Mouse (Mus musculus) layer of hippocampus, adult 9-11 months (tissue): ENCODE data around the gene Tspan4.

ENCODE experiments used
- DNase-seq: peaks from one replicate; pipeline ENCODE4 v3.0.0; 2022

Tspan4 gene

DNA sequence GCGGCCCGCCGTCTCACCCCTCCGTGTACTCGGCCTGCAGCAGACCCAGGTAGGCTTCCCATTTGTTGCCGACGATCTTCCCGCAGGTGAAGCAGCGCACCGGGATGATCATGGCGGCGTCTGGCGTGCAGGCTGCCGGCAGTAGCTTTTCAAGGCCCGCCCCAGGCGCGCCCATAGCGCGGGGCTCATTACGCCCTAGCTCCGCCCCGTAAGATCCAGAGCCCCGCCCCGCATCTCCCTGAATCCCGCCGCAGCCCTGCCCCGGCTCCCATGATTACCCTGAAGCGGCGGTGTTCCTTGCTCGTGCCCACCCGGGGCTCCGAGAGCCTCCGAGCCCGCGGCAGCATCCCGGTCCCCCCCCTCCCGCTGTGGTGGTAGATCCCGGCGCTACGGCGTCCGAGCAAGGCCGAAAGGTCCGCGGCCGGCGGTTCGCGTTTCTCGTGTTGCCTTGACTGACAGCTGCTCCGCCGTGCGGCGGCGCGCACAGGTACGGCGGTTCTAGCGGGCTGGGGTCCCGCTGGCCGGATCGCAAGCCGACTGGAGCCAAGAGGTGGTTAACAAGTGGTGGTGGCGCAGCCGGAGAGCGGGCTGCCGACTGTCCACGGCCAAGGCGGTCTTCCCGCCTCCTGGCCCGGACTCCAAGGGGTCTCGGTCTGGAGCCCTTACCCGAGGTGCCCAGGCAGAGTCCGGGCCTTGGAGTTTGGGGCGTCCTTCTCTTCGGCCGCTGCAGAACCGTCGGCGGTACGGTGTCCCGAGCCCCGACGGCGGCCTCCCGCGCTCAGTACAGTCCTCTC is at the start of gene Tspan4, which contains the start of gene Polr2l:
TSS of gene Tspan4 (plus strand) at position 230 of the 794 bp plus-strand sequence.
TSS of gene Polr2l (minus strand) at position 122 of the 794 bp plus-strand sequence.
- peak; percentile 79 for DNase-seq

DNA sequence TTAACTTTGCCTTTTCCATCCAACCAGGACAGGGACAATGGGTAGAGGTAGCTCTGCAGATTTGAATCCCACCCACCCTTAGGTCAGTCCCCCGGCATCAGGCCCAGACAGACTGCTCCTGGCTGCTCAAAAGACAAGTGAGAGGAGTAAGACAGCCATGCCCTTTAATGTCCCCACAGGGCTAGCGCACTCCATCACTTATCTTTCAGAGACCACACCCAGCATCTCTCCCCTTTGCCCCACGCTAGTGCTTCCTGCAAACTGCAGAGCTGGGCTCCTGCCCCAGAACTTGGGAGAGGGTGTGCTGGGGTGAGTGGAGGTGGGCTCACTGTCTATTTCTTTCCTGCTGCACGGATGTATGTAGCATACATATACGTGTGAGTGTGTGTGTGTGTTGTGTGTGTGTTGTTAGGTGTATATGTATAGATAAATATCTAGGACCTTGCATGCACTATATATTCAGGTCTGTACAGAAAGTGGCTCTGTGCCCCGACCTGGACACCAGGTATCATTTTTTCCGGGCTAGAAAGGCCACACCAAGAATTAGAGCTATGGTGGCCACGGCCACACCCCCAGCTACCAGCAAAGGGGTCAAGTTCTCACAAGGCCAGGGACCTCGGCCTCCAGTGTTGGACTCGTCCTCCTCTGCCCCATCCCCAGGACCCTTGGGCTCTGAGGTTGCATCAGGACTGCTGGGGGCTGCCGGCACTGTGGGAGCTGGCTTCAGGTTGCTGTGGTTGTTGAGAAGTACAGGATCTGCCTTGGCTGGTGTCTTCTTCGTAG is 47.9 kb upstream of the Tspan4 start:
- DNase-seq: no peak

DNA sequence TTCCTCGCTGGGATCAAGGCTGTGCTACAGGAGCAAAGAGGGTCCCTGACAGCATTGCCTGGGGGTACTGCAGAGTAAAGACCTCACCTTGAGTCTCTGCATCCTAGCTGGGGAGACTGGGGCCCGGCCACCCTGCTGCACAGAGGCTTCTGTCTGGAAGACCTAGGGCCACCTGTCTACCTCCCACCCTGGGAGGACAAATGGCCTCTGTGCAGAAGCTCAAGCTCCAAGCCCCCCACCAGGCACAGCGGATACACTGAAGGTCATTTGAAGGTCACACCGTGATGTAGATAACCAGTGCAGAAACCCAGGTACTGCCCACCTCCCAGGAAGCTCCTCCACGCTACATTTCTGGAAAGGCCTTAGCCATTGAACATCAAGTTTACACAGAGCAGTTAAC is 46.3 kb upstream of the Tspan4 start:
- no peak for DNase-seq

DNA sequence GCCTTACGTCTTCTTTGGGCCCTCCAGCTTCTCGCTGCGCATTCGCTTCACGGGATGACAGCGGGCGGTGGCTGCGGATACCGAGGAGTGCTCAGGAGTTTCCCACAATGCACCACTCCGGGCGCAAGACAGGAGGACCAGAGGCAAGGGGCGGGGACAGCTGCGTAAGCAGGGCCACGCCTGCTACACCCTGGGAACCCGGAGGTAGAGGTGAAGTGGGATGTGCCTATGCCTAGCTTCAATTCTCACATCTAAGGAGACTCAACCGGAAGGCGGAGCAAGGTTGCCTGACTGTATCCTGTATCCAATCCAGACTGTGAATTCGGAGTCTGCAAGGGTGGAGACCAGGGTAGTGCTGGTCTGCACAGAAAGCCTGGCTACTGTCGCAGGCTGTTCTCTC is 45.7 kb upstream of the Tspan4 start, which contains the start of gene Cend1:
TSS of gene Cend1 (minus strand) at position 182 of the 400 bp plus-strand sequence.
- DNase-seq: peak; percentile 94

DNA sequence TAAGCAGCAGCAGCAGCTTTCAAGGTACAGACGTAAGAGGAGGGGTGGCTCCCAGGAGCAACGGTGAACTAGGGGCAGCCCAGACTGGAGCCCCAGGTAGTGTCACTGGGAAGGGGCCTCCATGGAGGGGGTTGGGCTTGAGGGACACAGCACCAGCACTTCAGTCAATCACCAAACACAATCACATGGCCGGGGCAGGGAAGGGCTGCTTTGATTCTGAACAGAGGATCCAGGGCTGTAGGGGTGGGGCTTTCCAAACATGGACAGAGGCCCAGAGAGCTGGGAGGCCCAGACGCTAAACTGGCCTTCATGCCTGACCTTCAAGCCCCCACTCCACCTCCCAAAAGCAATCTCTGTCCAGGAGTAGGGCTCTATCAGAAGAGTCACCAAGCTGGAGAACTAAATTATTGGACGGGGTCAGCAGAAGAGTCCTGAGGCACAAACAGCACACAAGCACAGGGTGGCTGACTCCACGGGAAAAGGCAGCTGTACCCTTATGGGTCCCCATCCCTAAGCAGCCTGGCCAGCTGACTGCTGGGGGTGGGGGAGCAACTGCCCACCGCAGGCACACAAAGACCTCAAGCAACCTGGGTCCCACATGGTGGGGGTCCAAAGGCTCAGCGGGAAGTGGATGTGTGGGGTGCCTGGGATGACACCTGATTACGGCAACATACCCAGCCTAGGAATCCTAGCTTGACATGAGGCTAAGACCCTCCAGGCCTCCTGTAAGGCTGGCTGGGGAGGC is 45.0 kb upstream of the Tspan4 start:
- DNase-seq: no peak

DNA sequence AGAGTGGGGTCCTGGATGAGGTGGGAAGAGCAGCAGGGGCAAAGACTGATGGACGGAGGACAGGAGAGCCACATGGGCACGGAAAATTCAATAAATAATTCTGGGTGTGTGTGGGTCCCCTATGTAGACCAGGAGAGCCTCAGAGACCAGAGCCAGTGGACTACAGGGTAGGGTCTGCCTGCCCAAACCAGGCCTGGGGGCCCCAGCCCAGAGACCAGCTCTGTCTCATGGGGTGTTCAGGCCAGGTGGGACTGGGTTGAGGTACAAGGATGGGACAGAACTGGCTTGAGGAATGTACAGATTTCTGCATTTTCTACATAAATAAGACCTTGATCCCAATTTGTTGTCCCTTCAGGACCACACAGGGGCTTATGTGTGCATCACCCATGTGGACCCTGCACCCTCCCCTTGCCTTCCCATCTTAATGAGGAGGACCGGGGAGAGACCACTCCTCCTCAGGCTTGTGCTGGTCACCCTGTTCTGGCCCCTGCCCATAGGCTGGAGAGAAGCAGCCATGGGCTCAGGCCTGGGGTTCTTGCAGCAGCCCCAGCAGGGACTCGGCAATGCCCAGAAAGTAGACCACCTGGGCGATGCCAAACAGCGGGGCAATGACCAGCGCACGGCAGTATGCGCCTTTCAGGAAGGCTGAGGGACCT is 44.3 kb upstream of the Tspan4 start:
- DNase-seq: no peak

DNA sequence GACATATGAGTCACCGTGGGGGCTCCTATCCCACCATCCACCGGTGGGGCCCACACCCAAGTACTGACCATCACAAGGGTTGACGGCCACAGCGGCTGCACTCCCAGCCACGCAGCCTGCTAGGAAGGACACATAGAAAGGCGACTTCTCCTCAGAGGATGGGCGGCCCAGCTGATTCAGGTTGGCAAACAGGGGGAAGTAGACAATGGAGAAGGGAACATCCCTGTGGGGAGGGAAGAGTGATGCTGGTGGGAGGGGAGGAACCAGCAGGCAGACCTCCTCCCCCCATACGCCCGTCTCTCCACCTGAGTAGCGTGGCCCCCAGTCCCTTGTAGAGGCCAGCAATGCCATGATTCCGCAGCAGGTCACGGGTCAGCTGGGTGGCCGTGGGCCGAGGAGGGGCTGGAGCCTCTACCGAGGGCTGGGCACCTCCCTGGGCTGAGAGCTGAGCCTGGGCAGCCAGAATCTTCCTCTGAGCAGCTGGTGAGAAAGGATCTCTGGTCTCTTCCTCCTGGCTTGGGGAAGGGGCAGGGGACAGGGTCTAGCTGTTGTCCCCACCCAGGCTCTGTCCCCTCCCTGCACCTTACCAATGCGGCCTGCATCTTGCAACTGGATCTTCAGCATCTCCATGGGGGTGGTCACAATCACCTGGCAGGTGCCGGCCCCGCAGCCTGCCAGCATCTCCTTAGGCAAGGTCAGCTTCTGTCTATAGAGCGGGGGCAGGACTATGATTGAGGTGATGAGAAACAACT is 43.4 kb upstream of the Tspan4 start:
- no peak for DNase-seq

DNA sequence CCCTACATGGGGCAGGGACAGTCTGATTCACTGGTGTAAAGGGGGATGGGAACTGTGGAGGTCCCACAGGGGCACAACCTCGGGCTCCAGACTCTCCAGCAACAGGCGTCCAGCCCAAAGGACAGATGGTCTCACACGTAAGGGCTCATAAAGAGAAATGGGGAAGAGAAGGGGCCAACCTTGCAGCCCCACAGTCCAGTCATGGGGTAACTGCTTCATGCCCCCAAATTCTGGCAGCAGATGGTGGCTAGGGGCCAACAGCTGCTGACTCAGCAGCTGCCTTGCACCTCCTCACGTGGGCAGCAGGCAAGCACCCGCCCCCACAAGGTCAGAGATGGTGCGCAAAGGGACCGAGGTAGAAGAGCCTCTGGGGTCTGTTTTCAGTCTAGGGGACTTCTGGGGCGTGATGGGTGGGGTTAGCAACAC is 42.8 kb upstream of the Tspan4 start:
- DNase-seq: no peak

DNA sequence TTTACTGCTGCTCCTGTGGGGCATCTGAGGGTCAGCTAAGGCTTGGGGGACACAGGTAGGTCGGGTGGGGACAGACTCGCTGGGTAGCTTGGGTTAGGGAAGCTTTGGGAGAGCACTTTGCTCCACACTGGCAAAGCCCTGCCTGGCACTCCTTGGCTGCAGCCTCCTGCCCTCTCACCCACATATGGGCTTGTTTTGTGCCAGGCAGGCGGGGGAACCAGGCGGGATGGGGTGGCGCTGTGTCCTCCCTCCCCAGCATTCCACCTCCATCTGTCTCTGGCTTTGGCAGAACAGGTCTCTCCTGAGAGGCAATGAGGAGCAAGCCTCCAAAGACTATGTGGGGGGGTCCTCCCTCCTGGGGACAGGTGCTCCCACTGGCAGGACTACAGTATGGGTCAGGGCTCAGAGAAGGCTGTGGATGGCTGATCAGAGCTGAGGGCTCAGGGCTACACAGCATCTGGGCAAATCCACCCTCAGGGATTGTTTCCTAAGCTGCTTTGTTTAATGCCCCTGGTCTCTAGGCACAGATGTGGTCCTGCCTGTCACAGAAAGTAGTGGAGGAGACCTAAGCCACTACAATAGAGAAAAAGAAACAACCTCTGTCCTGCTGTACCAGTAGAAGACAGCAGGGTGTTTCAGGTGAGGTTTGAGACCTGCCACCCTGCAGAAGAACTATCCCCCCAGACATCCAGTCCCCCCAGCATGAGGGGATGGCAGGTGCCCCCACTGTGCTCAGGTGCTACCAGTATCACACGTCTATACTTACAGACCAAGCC is 42.1 kb upstream of the Tspan4 start:
- DNase-seq: no peak

DNA sequence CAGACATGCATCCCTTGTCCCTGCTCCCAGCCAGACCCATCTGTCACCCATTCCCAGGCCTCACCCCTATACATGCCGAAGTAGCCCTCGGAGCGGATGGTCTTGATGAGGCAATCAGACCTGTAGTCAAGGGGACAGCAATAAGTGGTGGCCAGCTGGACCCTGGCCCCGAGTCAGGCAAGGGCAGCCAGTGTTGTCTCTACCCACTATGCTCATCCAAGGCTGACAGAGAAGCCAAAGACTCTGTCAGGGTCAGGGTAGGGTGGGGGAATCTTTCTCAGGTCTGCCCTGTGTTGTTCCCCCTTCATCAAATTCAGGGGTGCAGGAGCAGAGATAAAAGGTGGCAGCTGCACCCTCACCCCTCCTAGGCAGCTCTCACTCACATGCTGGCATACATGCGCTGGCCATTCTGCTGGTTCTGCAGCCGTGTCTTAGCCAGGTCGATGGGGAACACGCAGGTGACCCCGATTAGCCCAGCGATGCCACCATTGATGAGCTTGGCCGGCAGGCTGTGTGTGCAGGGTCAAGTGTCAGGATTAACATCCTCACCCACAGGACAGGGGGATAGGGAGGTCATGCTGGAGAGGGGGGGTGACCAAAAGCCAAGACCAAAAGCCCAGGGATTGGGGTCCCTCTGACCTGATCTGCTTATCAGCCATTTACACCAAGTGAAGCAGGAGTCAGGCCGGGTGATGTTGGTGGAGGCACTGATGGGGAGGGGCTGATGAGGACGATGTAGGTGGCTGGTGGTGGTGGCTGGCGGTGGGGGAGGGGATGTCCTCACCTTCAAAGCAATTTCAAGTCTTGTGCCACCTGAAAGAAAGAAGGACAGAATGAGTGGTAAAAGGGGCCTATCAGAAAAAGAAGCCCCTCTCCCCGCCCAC is 41.3 kb upstream of the Tspan4 start:
- no peak for DNase-seq

DNA sequence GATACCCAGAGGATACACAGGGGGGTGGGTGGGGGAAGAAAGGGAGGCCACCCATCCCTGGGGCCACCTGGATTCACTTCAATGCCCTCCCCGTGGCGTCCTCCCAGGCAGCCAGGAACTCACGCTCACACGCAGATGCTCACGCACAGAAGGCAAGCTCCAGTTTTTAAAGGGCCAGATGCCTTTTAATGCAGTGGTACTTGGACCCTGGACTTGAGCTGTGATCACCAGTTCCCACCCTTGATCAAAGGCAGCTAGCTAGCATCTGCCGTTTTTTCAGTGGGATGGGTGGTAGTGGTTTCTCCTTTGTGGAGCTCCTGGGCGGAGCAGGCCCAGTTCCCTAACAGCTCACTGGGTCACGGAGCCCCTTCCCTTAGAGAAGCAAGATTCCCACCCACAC is 40.6 kb upstream of the Tspan4 start:
- DNase-seq: no peak

DNA sequence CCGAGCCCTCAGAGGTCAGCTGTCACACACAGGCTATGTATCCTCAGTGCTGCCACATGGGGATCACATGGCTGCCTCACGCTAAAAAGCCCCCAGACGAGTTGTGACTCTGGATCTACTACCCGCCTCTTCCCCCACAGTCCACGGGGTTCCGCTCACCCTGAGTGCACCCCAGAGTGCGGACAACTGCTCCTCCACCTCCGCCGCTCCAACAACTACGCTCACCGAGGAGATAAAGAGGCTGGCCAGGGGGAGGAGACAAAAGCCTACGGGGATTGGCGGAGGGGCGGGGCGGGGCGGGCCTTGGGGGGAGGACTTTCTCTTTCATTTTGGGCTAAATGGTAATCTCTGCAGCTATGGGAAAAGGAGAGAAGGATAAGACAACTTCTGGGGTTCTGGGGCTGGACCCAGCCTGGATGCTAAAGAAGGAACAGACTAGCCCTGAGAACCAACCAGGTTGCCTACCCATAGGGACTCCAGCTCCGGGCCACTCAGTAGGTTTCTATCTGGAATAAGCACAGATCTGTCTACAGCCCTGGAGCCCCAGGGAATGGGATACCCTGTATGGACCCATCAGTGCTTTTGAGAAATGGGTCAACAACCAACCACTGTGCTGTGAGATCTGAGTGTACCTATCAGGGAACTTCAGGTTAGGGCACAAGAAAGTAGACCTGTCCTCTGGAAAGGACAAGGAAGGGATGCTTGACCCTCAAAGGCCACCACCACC is 39.7 kb upstream of the Tspan4 start:
- DNase-seq: no peak

DNA sequence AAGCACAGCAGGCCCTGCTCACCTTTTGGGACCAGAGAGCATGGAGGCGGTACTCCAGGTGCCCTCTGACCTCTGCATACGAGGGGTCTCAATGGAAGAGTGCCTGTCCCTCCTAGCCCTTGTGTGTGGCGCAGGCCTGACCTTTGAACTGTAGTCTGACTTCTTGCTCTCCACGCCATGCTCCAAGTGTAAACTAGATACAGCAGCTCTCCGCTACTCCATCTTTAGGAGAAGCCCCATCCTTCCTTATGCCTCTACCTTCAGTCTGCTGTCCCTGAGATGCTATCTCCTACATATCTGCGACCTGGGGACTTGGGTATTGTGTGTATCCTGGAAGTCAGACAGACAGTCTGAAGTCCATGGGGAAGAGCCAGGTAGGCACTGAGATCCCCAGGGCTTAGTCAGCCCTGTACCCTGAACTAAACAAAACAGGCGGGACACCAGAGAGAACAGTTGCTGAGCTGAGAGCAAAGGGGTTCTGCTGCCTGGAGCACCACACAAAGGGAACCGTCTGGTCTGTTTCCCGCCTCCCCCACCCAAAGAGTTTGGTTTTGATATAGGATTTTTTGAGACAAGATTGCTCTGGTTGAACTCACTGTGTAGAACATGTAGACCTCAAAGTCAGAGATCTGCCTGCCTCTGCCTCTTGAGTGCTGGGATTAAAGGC is 39.1 kb upstream of the Tspan4 start:
- no peak for DNase-seq

DNA sequence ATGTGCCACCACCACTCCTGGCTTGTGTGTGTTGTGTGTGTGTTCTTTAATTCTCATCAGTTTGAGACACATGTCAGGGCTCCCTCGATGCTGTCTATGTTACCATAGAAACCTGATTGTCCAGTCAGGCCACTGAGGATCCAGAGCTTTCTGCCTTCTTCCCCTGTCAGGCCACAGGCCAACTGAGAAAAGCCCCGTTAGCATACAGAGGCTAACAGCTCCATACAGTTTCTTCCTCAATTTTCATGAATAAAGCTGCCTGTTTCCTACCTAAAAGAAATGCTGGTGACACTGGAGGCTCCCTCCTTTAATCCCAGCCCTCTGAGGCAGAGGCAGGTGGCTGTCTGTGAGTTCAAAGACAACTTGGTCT is 38.5 kb upstream of the Tspan4 start:
- no peak for DNase-seq

DNA sequence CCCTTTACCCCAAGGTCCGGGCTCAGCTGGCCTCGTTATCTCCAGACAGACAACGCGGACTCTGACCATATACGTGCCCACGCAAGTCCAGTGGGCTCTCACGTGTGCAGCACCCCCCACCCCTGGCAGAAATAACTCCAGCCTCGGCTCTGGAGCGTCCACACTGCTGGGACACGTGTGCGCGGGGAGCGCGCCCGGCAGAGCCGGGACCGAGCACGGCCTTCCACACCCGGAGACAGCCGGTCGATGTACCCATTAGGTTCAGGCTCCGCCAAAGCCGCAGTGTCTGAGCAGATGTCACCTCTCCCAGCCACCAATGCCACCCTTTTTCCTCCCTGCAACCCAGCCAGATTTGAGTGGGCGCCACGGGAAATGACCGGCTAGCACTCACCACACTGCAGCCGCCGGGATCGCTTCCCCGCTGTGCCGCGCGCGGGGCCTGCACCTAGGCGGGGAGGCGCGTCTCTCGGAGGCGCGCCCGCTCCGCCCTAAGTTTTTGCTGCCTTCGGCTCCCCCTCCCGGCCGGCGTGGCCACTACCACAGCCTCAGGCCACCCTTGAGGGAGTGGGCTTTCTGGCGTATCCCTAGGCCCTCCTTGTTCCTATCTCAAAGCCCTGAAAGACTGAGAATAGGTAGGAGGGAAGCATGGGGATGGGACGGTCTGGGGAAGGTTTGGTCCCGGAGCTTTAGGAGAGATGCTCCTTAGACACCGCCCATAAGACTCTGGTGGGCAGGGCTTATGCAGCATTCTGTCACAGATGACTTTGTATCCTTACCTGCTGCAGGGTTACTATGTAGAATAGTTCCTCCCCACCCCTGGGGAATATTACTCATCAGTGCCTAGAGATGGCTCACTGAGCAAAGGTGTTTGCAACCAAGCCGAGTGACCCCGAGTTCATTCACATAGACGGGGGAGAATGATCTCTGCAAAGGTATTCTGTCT is 37.6 kb upstream of the Tspan4 start, which contains the start of gene Slc25a22:
TSS of gene Slc25a22 (minus strand) at position 715 of the 943 bp plus-strand sequence.
- DNase-seq: peak; percentile 82

DNA sequence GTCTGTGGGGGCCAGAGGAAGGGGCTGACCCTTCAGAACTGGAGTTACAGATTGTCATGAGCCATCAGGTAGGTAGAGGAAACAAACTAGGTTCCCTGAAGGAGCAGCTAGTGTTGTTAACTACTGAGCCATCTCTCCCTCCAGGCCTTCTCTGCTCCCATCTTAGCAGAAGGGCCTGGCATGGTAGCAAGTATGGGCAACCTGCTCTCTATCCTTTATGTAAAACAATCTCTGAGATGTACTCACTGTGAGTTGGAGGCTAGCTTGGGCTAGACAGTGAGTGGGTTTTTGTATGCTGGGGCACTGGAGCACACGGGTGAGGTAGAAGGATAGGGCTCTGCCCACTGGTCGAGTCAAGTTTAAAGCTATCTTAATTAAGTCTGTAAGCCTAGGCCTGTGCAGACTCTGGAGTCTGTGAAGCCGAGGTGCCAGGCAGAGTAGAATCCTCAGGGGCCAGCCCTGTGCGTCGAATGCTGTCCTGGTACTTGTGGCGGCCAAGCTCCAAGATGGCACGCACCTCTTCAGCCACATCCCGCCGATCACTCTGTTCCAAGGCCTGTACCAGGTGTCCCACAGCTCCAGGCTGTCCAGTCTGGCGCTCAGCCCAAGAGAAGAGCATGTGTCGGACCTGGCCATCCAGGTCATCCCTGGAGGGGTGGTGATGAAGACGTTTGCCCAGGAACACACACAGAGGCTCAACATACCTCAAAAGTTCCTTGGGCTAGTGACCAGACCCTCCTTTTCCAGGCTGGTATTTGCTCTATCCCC is 36.7 kb upstream of the Tspan4 start:
- DNase-seq: no peak
